Mouse (Mus musculus) heart, postnatal 0 days (tissue): ENCODE results near the gene 4931428L18Rik. TPM values are rescaled to one million over a fixed set of nuclear protein-coding genes. Genes with fewer than 3 reads are reported as not detected.
"Not testable (repeated sequence)": the region's sequence is repeated elsewhere in the genome, so short reads cannot be mapped to it uniquely, and the experiment has no call there.

ENCODE experiments used
- ATAC-seq: fragments of 200-750 bp; cut with Nextera tagmentation; 2 replicates; pipeline ENCODE4 v1.8.0; 2017; ENCODE audit warnings: low read depth, moderate number of reproducible peaks, moderate library complexity; ENCODE audit not compliant: insufficient read depth
- DNase-seq: peaks from one replicate; pipeline ENCODE4 v3.0.0-alpha.2; 2016; ENCODE audit warnings: low spot score
- H3K27ac ChIP-seq: fragments of 300-500 bp; sonication (generic); 2 replicates; pipeline ENCODE4 v1.5.1; 2014; ENCODE audit warnings: low read depth, mild to moderate bottlenecking
- H3K27me3 ChIP-seq: fragments of 300-500 bp; sonication (generic); 2 replicates; pipeline ENCODE4 v1.6.1; 2014; ENCODE audit warnings: low read length, mixed read lengths; ENCODE audit not compliant: control insufficient read depth, insufficient read depth
- H3K36me3 ChIP-seq: fragments of 300-500 bp; sonication (generic); replicated peaks from 2 replicates; pipeline ENCODE4 v1.6.1; 2014; ENCODE audit warnings: low read length, mixed read lengths; ENCODE audit not compliant: control insufficient read depth, insufficient read depth
- H3K4me1 ChIP-seq: fragments of 300-500 bp; sonication (generic); 2 replicates; pipeline ENCODE4 v1.6.1; 2014; ENCODE audit warnings: antibody characterized with exemption; ENCODE audit not compliant: control insufficient read depth, insufficient read depth
- H3K4me2 ChIP-seq: fragments of 300-500 bp; sonication (generic); 2 replicates; pipeline ENCODE4 v1.6.1; 2014; ENCODE audit warnings: low read depth, mild to moderate bottlenecking, low read length, moderate library complexity
- H3K4me3 ChIP-seq: fragments of 300-500 bp; sonication (generic); 2 replicates; pipeline ENCODE4 v1.5.1; 2014; ENCODE audit warnings: low read depth, low read length
- H3K9ac ChIP-seq: fragments of 300-500 bp; sonication (generic); replicated peaks from 2 replicates; pipeline ENCODE4 v1.6.1; 2014; ENCODE audit warnings: low read depth, low read length, mixed read lengths
- H3K9me3 ChIP-seq: fragments of 300-500 bp; sonication (generic); replicated peaks from 2 replicates; pipeline ENCODE4 v1.6.1; 2016; ENCODE audit warnings: low read length; ENCODE audit not compliant: control insufficient read depth
- CTCF ChIP-seq: IDR thresholded peaks from 2 replicates; pipeline ENCODE4 v1.5.1; 2016; ENCODE audit warnings: antibody characterized with exemption, control low read depth, low read depth
- EP300 ChIP-seq: IDR thresholded peaks from 2 replicates; pipeline ENCODE4 v1.6.1; 2016; ENCODE audit warnings: antibody characterized with exemption, low read depth
- WGBS: fragments of 180-500 bp; shearing (Covaris S2); extraction: QIAGEN DNeasy Blood & Tissue Kit; methylation state at CpG from one replicate; pipeline ENCODE4 v1.1.7; 2014; 5-methylcytosine and 5-hydroxymethylcytosine counted together
- polyA plus RNA-seq: library from polyadenylated mRNA; unstranded; fragments of >200 nt; fragmentation: Nextera tagmentation; extraction: Ambion mirVana; gene quantifications from 2 replicates; pipeline ENCODE4 v1.2.1, GENCODE M21; 2015
- total RNA-seq: library from RNA; depleted of rRNA; stranded (reverse); fragments of >200 nt; gene quantifications from 2 replicates; pipeline ENCODE4 v1.2.3, GENCODE M21; 2014; ENCODE audit warnings: low replicate concordance

The 4931428L18Rik gene
- total and polyA plus RNA-seq, 2 experiments from 2014 or later: 0.23 TPM; not detected in 1

- 84% methylated on average over 2 of the region's 2 CpGs for WGBS
- no peak overlapping the region for H3K9ac ChIP-seq
- H3K4me2 ChIP-seq: no peak overlapping the region
- no peaks in the 10 kb centered on the region for H3K27me3 ChIP-seq
- TF ChIP-seq EP300 (no peak), CTCF (no peak)
- no peak overlapping the region for H3K27ac ChIP-seq
- no peaks in the 10 kb centered on the region for H3K4me1 ChIP-seq
- H3K4me3 ChIP-seq: no peak overlapping the region
- ATAC-seq (no peak), DNase-seq (no peak)
- no peaks in the 10 kb centered on the region for H3K36me3 ChIP-seq
- no peaks in the 10 kb centered on the region for H3K9me3 ChIP-seq
Observed at GRCm38 (mm10) chr1:31032351-31032750, 190.1 kb downstream of the 4931428L18Rik start.

GRCm38 (mm10) chr1:31023173-31023572, 199.3 kb downstream of the 4931428L18Rik start:
- no peak for DNase-seq
- no peaks in the 10 kb centered on the region for H3K9me3 ChIP-seq
- no peak for TF ChIP-seq CTCF
- TF ChIP-seq EP300: no peak
- no peak overlapping the region for H3K9ac ChIP-seq
- H3K4me3 ChIP-seq: no peak overlapping the region
- no peak overlapping the region for H3K4me2 ChIP-seq
- H3K27ac ChIP-seq: no peak overlapping the region
- H3K27me3 ChIP-seq: no peaks in the 10 kb centered on the region
- no peaks in the 10 kb centered on the region for H3K4me1 ChIP-seq
- no peaks in the 10 kb centered on the region for H3K36me3 ChIP-seq
- ATAC-seq: no peak

- ATAC-seq (peak; percentile 79), DNase-seq (peak; percentile 69)
- no peak overlapping the region for H3K4me3 ChIP-seq
- 31% methylated on average over 6 of the region's 6 CpGs for WGBS
- no peaks in the 10 kb centered on the region for H3K4me1 ChIP-seq
- no peaks in the 10 kb centered on the region for H3K27me3 ChIP-seq
- H3K27ac ChIP-seq: peak overlapping the region; percentile 2; the same call in 1 of the 2 replicates
- H3K4me2 ChIP-seq: 0 out of 2 replicates have a peak overlapping the region, but pooled peaks have one; percentile 8
- no peaks in the 10 kb centered on the region for H3K36me3 ChIP-seq
- TF ChIP-seq CTCF (no peak), EP300 (0 out of 2 replicates have a peak, but pooled peaks have one; percentile 14)
- H3K9ac ChIP-seq: no peak overlapping the region
- no peaks in the 10 kb centered on the region for H3K9me3 ChIP-seq
Observed at GRCm38 (mm10) chr1:31019283-31019682, 203.2 kb downstream of the 4931428L18Rik start.

GRCm38 (mm10) chr1:31017377-31017776, 205.1 kb downstream of the 4931428L18Rik start:
- no peak for ATAC-seq
- TF ChIP-seq EP300: no peak
- no peak for TF ChIP-seq CTCF
- Histone ChIP-seq H3K4me3 (no peak overlapping the region), H3K4me1 (no peaks in the 10 kb centered on the region), H3K27ac (no peak overlapping the region), H3K9me3 (no peaks in the 10 kb centered on the region), H3K36me3 (no peaks in the 10 kb centered on the region), H3K9ac (no peak overlapping the region), H3K4me2 (no peak overlapping the region), H3K27me3 (no peaks in the 10 kb centered on the region)
- no peak for DNase-seq
- WGBS: 73% methylated on average over 5 of the region's 5 CpGs

GRCm38 (mm10) chr1:31016068-31016467, 206.4 kb downstream of the 4931428L18Rik start:
- TF ChIP-seq CTCF (no peak), EP300 (no peak)
- Histone ChIP-seq H3K9ac (no peak overlapping the region), H3K36me3 (no peaks in the 10 kb centered on the region), H3K27me3 (no peaks in the 10 kb centered on the region), H3K27ac (no peak overlapping the region), H3K9me3 (no peaks in the 10 kb centered on the region), H3K4me1 (no peaks in the 10 kb centered on the region), H3K4me3 (no peak overlapping the region), H3K4me2 (no peak overlapping the region)
- ATAC-seq (no peak), DNase-seq (no peak)
- 81% methylated on average over 6 of the region's 6 CpGs for WGBS

GRCm38 (mm10) chr1:31015261-31015660, 207.2 kb downstream of the 4931428L18Rik start:
- Histone ChIP-seq H3K9ac (no peak overlapping the region), H3K4me1 (no peaks in the 10 kb centered on the region), H3K4me3 (no peak overlapping the region), H3K27ac (no peak overlapping the region), H3K27me3 (no peaks in the 10 kb centered on the region), H3K4me2 (no peak overlapping the region), H3K9me3 (no peaks in the 10 kb centered on the region), H3K36me3 (no peaks in the 10 kb centered on the region)
- ATAC-seq: no peak
- 54% methylated on average over 2 of the region's 2 CpGs for WGBS
- no peak for DNase-seq
- TF ChIP-seq CTCF: no peak
- no peak for TF ChIP-seq EP300

- H3K9me3 ChIP-seq, DNase-seq, H3K36me3 ChIP-seq, ATAC-seq, H3K4me1 ChIP-seq, H3K27ac ChIP-seq, H3K27me3 ChIP-seq, H3K4me2 ChIP-seq, H3K9ac ChIP-seq, H3K4me3 ChIP-seq: not testable (repeated sequence)
- 86% methylated on average over 6 of the region's 6 CpGs for WGBS
Observed at GRCm38 (mm10) chr1:30977868-30978267, 244.6 kb downstream of the 4931428L18Rik start, which contains the start of gene AC153137.1. Gene AC153137.1, minus strand, starts transcription at chr1:30977968.

- H3K27ac ChIP-seq, DNase-seq: not testable (repeated sequence)
Observed at GRCm38 (mm10) chr1:30977239-30977638, 245.2 kb downstream of the 4931428L18Rik start.

More at GRCm38 (mm10) chr1:30977239-30977638, 245.2 kb downstream of the 4931428L18Rik start:
- not testable (repeated sequence) for ATAC-seq, H3K27me3 ChIP-seq, H3K9ac ChIP-seq, H3K4me3 ChIP-seq, H3K9me3 ChIP-seq, H3K4me1 ChIP-seq, H3K36me3 ChIP-seq, H3K4me2 ChIP-seq
- 77% methylated on average over 7 of the region's 7 CpGs for WGBS
